Mouse (Mus musculus) erythroid progenitor cell, adult 5-6 weeks (primary cell): ENCODE data around the gene Sec62. TPM values are rescaled to one million over a fixed set of nuclear protein-coding genes. Genes with fewer than 3 reads are reported as not detected.

Experiments used
- ATAC-seq: replicated peaks from 2 replicates; pipeline ENCODE4 v1.8.0; 2016; ENCODE audit warnings: moderate number of reproducible peaks, mild to moderate bottlenecking, moderate TSS enrichment, inconsistent platforms; ENCODE audit not compliant: poor library complexity, low FRiP score, severe bottlenecking
- total RNA-seq, 2 experiments: library from RNA; stranded (forward) in 1 of 2; stranded (reverse) in 1 of 2; fragments of 150-400 nt in 1 of 2; fragments of 186-747, 209-891 nt in 1 of 2; gene quantifications; 2 replicates each; pipeline versions ENCODE4 v1.2.3 to v1.2.4; 2015 to 2017; ENCODE audit warnings: low replicate concordance in 2 of 2

The Sec62 gene
- total RNA-seq (2015; ENCODE audit: low replicate concordance) = 93.0 and 140 TPM in 2 replicates
- 174 and 189 TPM in 2 replicates for total RNA-seq (2017; ENCODE audit: low replicate concordance)

- ATAC-seq = peak; percentile 84
These were observed at the start of gene Sec62 for GRCm38 (mm10) chr3:30792737-30793402. Gene Sec62 (plus strand): TSS chr3:30792875.

GRCm38 (mm10) chr3:30742891-30743290, 49.8 kb upstream of the Sec62 start:
- ATAC-seq = no peak

- no peak for ATAC-seq
These were observed 46.7 kb upstream of the Sec62 start, which contains the start of gene Samd7 for GRCm38 (mm10) chr3:30746006-30746405. Gene Samd7 (plus strand): TSS chr3:30746293.

- ATAC-seq = no peak
These were observed 44.4 kb upstream of the Sec62 start for GRCm38 (mm10) chr3:30748316-30748715.

GRCm38 (mm10) chr3:30754696-30755095, 38.0 kb upstream of the Sec62 start:
- no peak for ATAC-seq

- ATAC-seq = peak; percentile 35
These were observed 27.8 kb upstream of the Sec62 start for GRCm38 (mm10) chr3:30764877-30765276.

GRCm38 (mm10) chr3:30765311-30766027, 27.2 kb upstream of the Sec62 start:
- peak; percentile 90 for ATAC-seq

- ATAC-seq = peak; percentile 69
These were observed 26.5 kb upstream of the Sec62 start for GRCm38 (mm10) chr3:30766177-30766576.

GRCm38 (mm10) chr3:30767271-30767670, 25.4 kb upstream of the Sec62 start:
- ATAC-seq = no peak

- ATAC-seq = no peak
These were observed 22.7 kb upstream of the Sec62 start for GRCm38 (mm10) chr3:30769755-30770515.

GRCm38 (mm10) chr3:30771560-30771959, 21.1 kb upstream of the Sec62 start:
- ATAC-seq = no peak

- ATAC-seq = no peak
These were observed 20.0 kb upstream of the Sec62 start for GRCm38 (mm10) chr3:30772631-30773030.

GRCm38 (mm10) chr3:30774677-30775076, 18.0 kb upstream of the Sec62 start:
- no peak for ATAC-seq

GRCm38 (mm10) chr3:30777984-30778383, 14.7 kb upstream of the Sec62 start:
- ATAC-seq = peak; percentile 76

GRCm38 (mm10) chr3:30788531-30788930, 4.1 kb upstream of the Sec62 start:
- ATAC-seq = no peak

GRCm38 (mm10) chr3:30793403-30794221, 937 bp downstream of the Sec62 start:
- ATAC-seq = peak; percentile 54

- ATAC-seq = no peak
These were observed 9.5 kb downstream of the Sec62 start for GRCm38 (mm10) chr3:30802171-30802570.

GRCm38 (mm10) chr3:30812881-30813280, 20.2 kb downstream of the Sec62 start:
- ATAC-seq = no peak

GRCm38 (mm10) chr3:30818630-30819125, 26.0 kb downstream of the Sec62 start:
- no peak for ATAC-seq
